Mouse (Mus musculus) C2C12 (cell line): ENCODE data around the gene Als2cr12. TPM values are rescaled to one million over a fixed set of nuclear protein-coding genes. Genes with fewer than 3 reads are reported as not detected.
"Not testable (repeated sequence)": the region's sequence is repeated elsewhere in the genome, so short reads cannot be mapped to it uniquely, and the experiment has no call there.

Experiments
- H3K27me3 ChIP-seq: one replicate; pipeline ENCODE4 v1.6.1; 2011; ENCODE audit not compliant: control insufficient read depth, insufficient read depth, insufficient read length
- H3K36me3 ChIP-seq: one replicate; pipeline ENCODE4 v1.6.1; 2011; ENCODE audit not compliant: control insufficient read depth, insufficient read depth
- H3K4me3 ChIP-seq: one replicate; pipeline ENCODE4 v1.5.1; 2011; ENCODE audit warnings: mild to moderate bottlenecking, control low read depth; ENCODE audit not compliant: poor library complexity, insufficient read depth, severe bottlenecking
- H3K79me2 ChIP-seq: one replicate; pipeline ENCODE4 v1.6.1; 2011; ENCODE audit not compliant: control insufficient read depth, insufficient read depth
- H3K79me3 ChIP-seq: one replicate; pipeline ENCODE4 v1.6.1; 2011; ENCODE audit warnings: low read depth, control low read depth
- H3ac ChIP-seq: one replicate; pipeline ENCODE3; 2011; ENCODE audit warnings: low read depth; ENCODE audit not compliant: control insufficient read depth, insufficient read length
- CEBPB ChIP-seq: IDR thresholded peaks from one replicate; pipeline ENCODE4 v1.6.1; 2011; ENCODE audit warnings: low read depth, mild to moderate bottlenecking, control low read depth, moderate library complexity
- CTCF ChIP-seq: IDR thresholded peaks from one replicate; pipeline ENCODE4 v1.5.1; 2011; ENCODE audit not compliant: control insufficient read depth, insufficient read depth, insufficient read length
- FOSL1 ChIP-seq: IDR thresholded peaks from one replicate; pipeline ENCODE4 v1.8.0; 2011; ENCODE audit warnings: mild to moderate bottlenecking, low read length; ENCODE audit not compliant: poor library complexity, insufficient read depth, severe bottlenecking
- MAX ChIP-seq: IDR thresholded peaks from one replicate; pipeline ENCODE4 v1.6.1; 2011; ENCODE audit warnings: mild to moderate bottlenecking, control low read depth
- MYOD1 ChIP-seq: IDR thresholded peaks from one replicate; pipeline ENCODE4 v1.6.1; 2011; ENCODE audit warnings: low read depth; ENCODE audit not compliant: control insufficient read depth, insufficient read length
- MYOG ChIP-seq: IDR thresholded peaks from one replicate; pipeline ENCODE4 v1.6.1; 2011; ENCODE audit not compliant: control insufficient read depth, insufficient read length; ENCODE audit errors: extremely low read depth
- USF1 ChIP-seq: IDR thresholded peaks from one replicate; pipeline ENCODE4 v1.6.1; 2011; ENCODE audit warnings: low read depth, mild to moderate bottlenecking, control low read depth, moderate library complexity
- long read RNA-seq, 2 experiments: library from polyadenylated mRNA; unstranded; transcript quantifications; one replicate each; pipeline ENCODE4 v2.0.0; 2019 to 2020
- polyA plus RNA-seq: library from polyadenylated mRNA; unstranded; fragments of >200 nt; fragmentation: generic; extraction: Trizol; gene quantifications from one replicate; pipeline ENCODE4 v1.2.1, GENCODE M21; 2012; ENCODE audit warnings: missing spikeins

Als2cr12 gene
- 0.23 TPM for polyA plus RNA-seq
- long read RNA-seq, experiment 1, partial matches to known transcripts, result 0 of 1 reads
- long read RNA-seq, experiment 1, other reads (novel, unspliced or antisense), result 1 of 1 reads
- long read RNA-seq, experiment 2, partial matches to known transcripts, result 1 of 4 reads
- long read RNA-seq, experiment 2, other reads (novel, unspliced or antisense), result 2 of 4 reads

GRCm38 (mm10) chr1:58695810-58696209, at the start of gene Als2cr12:
Gene Als2cr12, minus strand, starts transcription at chr1:58695989.
- not testable (repeated sequence) for H3K4me3 ChIP-seq, H3K79me3 ChIP-seq, H3ac ChIP-seq, H3K36me3 ChIP-seq, H3K27me3 ChIP-seq, H3K79me2 ChIP-seq

- Histone ChIP-seq H3ac (no peak overlapping the region), H3K4me3 (no peak overlapping the region), H3K27me3 (no peaks in the 10 kb centered on the region), H3K79me3 (peaks cover 6% of the 10 kb centered on the region), H3K79me2 (peaks cover 45% of the 10 kb centered on the region), H3K36me3 (peaks cover 90% of the 10 kb centered on the region)
- TF ChIP-seq MYOD1 (peak; percentile 30), USF1 (no peak), CEBPB (no peak), MAX (no peak), CTCF (no peak), FOSL1 (no peak), MYOG (no peak)
Measured at GRCm38 (mm10) chr1:58744645-58745044, 48.9 kb upstream of the Als2cr12 start.

DNA sequence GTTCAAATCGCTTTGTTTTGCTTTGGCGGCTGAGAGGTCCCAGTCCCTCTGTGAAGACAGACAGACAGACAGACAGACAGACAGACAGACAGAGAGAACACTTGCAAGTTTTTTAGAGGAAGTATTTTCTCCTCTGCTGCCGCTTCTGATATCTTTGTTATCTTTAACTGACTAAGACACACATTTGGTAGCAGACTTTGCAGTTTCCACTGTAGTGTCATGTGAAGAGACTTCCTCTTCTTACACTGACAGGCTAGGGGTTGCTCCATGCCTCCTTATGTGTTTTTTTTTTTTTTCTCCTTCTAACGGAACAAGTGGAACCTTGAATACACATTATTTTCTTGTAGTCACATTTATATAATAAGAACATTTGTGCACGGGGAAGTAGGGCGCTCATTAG, 47.5 kb upstream of the Als2cr12 start:
- no peaks in the 10 kb centered on the region for H3K27me3 ChIP-seq
- H3ac ChIP-seq, result no peak overlapping the region
- H3K36me3 ChIP-seq, result peaks cover 86% of the 10 kb centered on the region
- H3K79me2 ChIP-seq, result peaks cover 45% of the 10 kb centered on the region
- TF ChIP-seq MYOD1, result no peak
- peaks cover 6% of the 10 kb centered on the region for H3K79me3 ChIP-seq
- no peak overlapping the region for H3K4me3 ChIP-seq

- Histone ChIP-seq H3ac (no peak overlapping the region), H3K36me3 (peaks cover 86% of the 10 kb centered on the region), H3K79me2 (peaks cover 41% of the 10 kb centered on the region), H3K27me3 (no peaks in the 10 kb centered on the region), H3K4me3 (no peak overlapping the region), H3K79me3 (peaks cover 6% of the 10 kb centered on the region)
- TF ChIP-seq CEBPB, result no peak
- peak; percentile 67 for TF ChIP-seq MYOD1
- TF ChIP-seq FOSL1, result peak; percentile 93
Measured at GRCm38 (mm10) chr1:58742571-58743021, 46.8 kb upstream of the Als2cr12 start.

- peaks cover 15% of the 10 kb centered on the region for H3K79me2 ChIP-seq
- H3K36me3 ChIP-seq, result peaks cover 87% of the 10 kb centered on the region
Measured at GRCm38 (mm10) chr1:58739529-58739928, 43.7 kb upstream of the Als2cr12 start.

GRCm38 (mm10) chr1:58736968-58737367, 41.2 kb upstream of the Als2cr12 start:
- Histone ChIP-seq H3ac (no peak overlapping the region), H3K36me3 (peaks cover 85% of the 10 kb centered on the region), H3K79me3 (peaks cover 2% of the 10 kb centered on the region), H3K79me2 (no peaks in the 10 kb centered on the region), H3K4me3 (no peak overlapping the region), H3K27me3 (no peaks in the 10 kb centered on the region)
- TF ChIP-seq MYOD1 (no peak), FOSL1 (no peak), CTCF (no peak), MYOG (no peak), MAX (no peak), USF1 (no peak), CEBPB (no peak)

More at GRCm38 (mm10) chr1:58739529-58739928, 43.7 kb upstream of the Als2cr12 start:
- no peak overlapping the region for H3ac ChIP-seq
- peaks cover 6% of the 10 kb centered on the region for H3K79me3 ChIP-seq
- no peak for TF ChIP-seq CEBPB
- TF ChIP-seq FOSL1, result no peak
- TF ChIP-seq MAX, result no peak
- TF ChIP-seq MYOG, result no peak
- TF ChIP-seq CTCF, result no peak
- no peak for TF ChIP-seq MYOD1
- no peak for TF ChIP-seq USF1
- H3K4me3 ChIP-seq, result no peak overlapping the region
- H3K27me3 ChIP-seq, result no peaks in the 10 kb centered on the region

DNA sequence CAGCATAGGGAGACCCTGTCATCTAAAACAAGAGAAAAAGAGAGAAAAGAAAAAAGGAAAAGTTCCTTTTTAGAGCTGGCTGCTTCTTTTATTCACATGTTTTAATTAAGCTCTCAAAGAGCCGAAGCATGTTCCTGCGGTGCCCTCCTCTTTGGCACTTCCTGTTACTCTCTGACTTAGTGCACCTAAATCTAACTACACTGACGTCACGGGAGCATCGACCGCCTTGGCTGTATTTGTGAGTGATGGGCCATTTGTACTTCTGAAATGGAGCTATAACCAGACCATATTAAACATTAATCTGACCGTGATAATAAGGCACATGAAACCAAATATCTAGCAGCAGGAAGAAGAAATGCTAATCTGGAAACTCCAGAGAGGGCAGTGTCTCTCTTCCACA, 40.2 kb upstream of the Als2cr12 start:
- Histone ChIP-seq H3K27me3 (no peaks in the 10 kb centered on the region), H3ac (no peak overlapping the region), H3K36me3 (peaks cover 85% of the 10 kb centered on the region), H3K79me2 (peaks cover under 1% of the 10 kb centered on the region), H3K4me3 (no peak overlapping the region), H3K79me3 (peaks cover 2% of the 10 kb centered on the region)
- no peak for TF ChIP-seq MAX
- no peak for TF ChIP-seq MYOD1
- TF ChIP-seq MYOG, result no peak
- TF ChIP-seq FOSL1, result no peak
- TF ChIP-seq USF1, result no peak
- no peak for TF ChIP-seq CTCF
- no peak for TF ChIP-seq CEBPB
